7 mouse cellular contexts compared by ENCODE assay signal in genomic region chr12:70227121-70227932, GRCm38 (mm10). TPM values are rescaled to one million over a fixed set of nuclear protein-coding genes. Genes with fewer than 3 reads are reported as not detected.
DNase-seq lines count a peak whose midpoint lies in the region; ATAC-seq and TF ChIP-seq lines count a peak whose summit lies in the region.

No protein-coding gene starts in this region.

- TF ChIP-seq EP300 in heart, adult 2 months (IDR thresholded peaks at IDR 0.05; ENCODE audit: insufficient read depth, low read depth, low read length), result no peak

- peak overlapping the region; percentile 62 for H3K4me3 ChIP-seq in heart, adult 2 months
- H3K4me3 ChIP-seq in kidney, adult 2 months (ENCODE audit: insufficient read depth, low read depth, low read length), result peak overlapping the region; percentile 66
- peak overlapping the region; percentile 67 for H3K4me3 ChIP-seq in lung, embryonic 16.5 days (ENCODE audit: low read length)
- H3K4me3 ChIP-seq in olfactory bulb, adult 2 months (ENCODE audit: insufficient read depth, low read depth, low read length), result peak overlapping the region; percentile 42

- peak; percentile 95 for ATAC-seq in lung, embryonic 16.5 days (ENCODE audit: low read depth)

- TF ChIP-seq POLR2A in heart, adult 2 months (IDR thresholded peaks at IDR 0.05; ENCODE audit: insufficient read depth, low read depth, low read length), result peak; percentile 91
- TF ChIP-seq POLR2A in kidney, adult 2 months (IDR thresholded peaks at IDR 0.05; ENCODE audit: low read depth, low read length), result peak; percentile 49
- no peak for TF ChIP-seq POLR2A in olfactory bulb, adult 2 months (IDR thresholded peaks at IDR 0.05; ENCODE audit: insufficient read depth, low read depth, low read length)

- 3% methylated on average over 52 of the region's 52 CpGs for WGBS in heart, adult 2 months
- 1% methylated on average over 52 of the region's 52 CpGs for WGBS in kidney, adult 2 months
- whole genome bisulfite sequencing in lung, embryonic 16.5 days, result under 1% methylated on average over 52 of the region's 52 CpGs
- 5% methylated on average over 52 of the region's 52 CpGs for WGBS in olfactory bulb, adult 2 months

- H3K27me3 ChIP-seq in heart, adult 2 months (ENCODE audit: control insufficient read depth, insufficient read depth, low read length), result no peaks in the 10 kb centered on the region
- no peaks in the 10 kb centered on the region for H3K27me3 ChIP-seq in kidney, adult 2 months (replicated peaks; ENCODE audit: control insufficient read depth, insufficient read depth, low read length)
- H3K27me3 ChIP-seq in lung, embryonic 16.5 days (ENCODE audit: control insufficient read depth, insufficient read depth, low read depth, low read length), result no peaks in the 10 kb centered on the region

- no peaks in the 10 kb centered on the region for H3K9me3 ChIP-seq in lung, embryonic 16.5 days (ENCODE audit: control insufficient read depth, low read length)

- no peaks in the 10 kb centered on the region for H3K4me1 ChIP-seq in heart, adult 2 months (ENCODE audit: control insufficient read depth, insufficient read depth, low read length)
- H3K4me1 ChIP-seq in kidney, adult 2 months (ENCODE audit: control insufficient read depth, insufficient read depth, low read length), result no peaks in the 10 kb centered on the region; the same call in 1 of the 2 replicates
- H3K4me1 ChIP-seq in lung, embryonic 16.5 days (replicated peaks; ENCODE audit: control insufficient read depth, insufficient read depth, low read length), result peaks cover 35% of the 10 kb centered on the region
- peaks cover 11% of the 10 kb centered on the region for H3K4me1 ChIP-seq in olfactory bulb, adult 2 months (ENCODE audit: control insufficient read depth, insufficient read depth, low read length)

- DNase-seq in adrenal gland, adult 8-10 months, result peak; percentile 77
- peak; percentile 77 for DNase-seq in embryo, embryonic 9.5 days (ENCODE audit: extremely low spot score)
- DNase-seq in heart, adult 2 months, result peak; percentile 87
- DNase-seq in kidney, adult 2 months, result peak; percentile 87
- peak; percentile 74 for DNase-seq in thymus, postnatal 4 days

- peak overlapping the region; percentile 63 for H3K9ac ChIP-seq in heart, adult 2 months (ENCODE audit: low read depth, low read length)
- peak overlapping the region; percentile 79 for H3K9ac ChIP-seq in lung, embryonic 16.5 days (ENCODE audit: low read length)

- intact Hi-C loops in heart, adult 2 months (cut with DNase I), result no loop called here

- no peaks in the 10 kb centered on the region for H3K36me3 ChIP-seq in heart, adult 2 months (ENCODE audit: control insufficient read depth, insufficient read depth, low read length)
- no peaks in the 10 kb centered on the region for H3K36me3 ChIP-seq in kidney, adult 2 months (ENCODE audit: control insufficient read depth, insufficient read depth, low read length)
- H3K36me3 ChIP-seq in lung, embryonic 16.5 days (ENCODE audit: control insufficient read depth, insufficient read depth, low read length), result peaks cover under 1% of the 10 kb centered on the region; the same call in 1 of the 2 replicates

- H3K27ac ChIP-seq in heart, adult 2 months, result peak overlapping the region; percentile 63
- peak overlapping the region; percentile 30; the same call in 1 of the 2 replicates for H3K27ac ChIP-seq in kidney, adult 2 months (ENCODE audit: insufficient read depth, low read depth, low read length)
- peak overlapping the region; percentile 92 for H3K27ac ChIP-seq in lung, embryonic 16.5 days (ENCODE audit: low read length)
- H3K27ac ChIP-seq in olfactory bulb, adult 2 months (ENCODE audit: insufficient read depth, low read depth, low read length), result no peak overlapping the region

- H3K4me2 ChIP-seq in lung, embryonic 16.5 days (ENCODE audit: low read depth, low read length), result peak overlapping the region; percentile 69

- 0 out of 2 replicates have a peak, but pooled peaks have one; percentile 2 for TF ChIP-seq CTCF in heart, adult 2 months (IDR thresholded peaks at IDR 0.05)
- TF ChIP-seq CTCF in kidney, adult 2 months (conservative IDR thresholded peaks at IDR 0.05; ENCODE audit: insufficient read depth, insufficient read length, low read depth, low read length), result 0 out of 2 replicates have a peak, but pooled peaks have one; percentile 0
- no peak for TF ChIP-seq CTCF in olfactory bulb, adult 2 months (IDR thresholded peaks at IDR 0.05; ENCODE audit: insufficient read depth, low read depth, low read length)

- H3K79me2 ChIP-seq in heart, adult 2 months (replicated peaks; ENCODE audit: control insufficient read depth, insufficient read depth, low read length), result no peaks in the 10 kb centered on the region

RNA-seq across cellular contexts. Expression of gene Pygl, which starts 4.0 kb away (rescaled TPM):
- total RNA-seq in adrenal gland, adult 8-10 months (2022), result 10 to 100 TPM in 3 of 4 experiments, 1 to 10 TPM in 1; 9.5 to 74.3 (median 43.1) TPM
- 1 to 10 TPM; 4.5 to 4.6 TPM for total RNA-seq in heart, adult 2 months (2021)
- 9.3 and 15.3 TPM in 2 replicates for polyA plus RNA-seq in heart, adult 2 months (2012; rRNA removed)
- polyA plus RNA-seq in kidney, adult 2 months (2012; rRNA removed), result 37.4 and 38.5 TPM in 2 replicates
- 85.1 and 94.2 TPM in 2 replicates for polyA plus RNA-seq in lung, embryonic 16.5 days (2015; fragmentation: Nextera tagmentation; extraction: Ambion mirVana)
- polyA plus RNA-seq in olfactory bulb, adult 2 months (2012; ENCODE audit: insufficient read depth, insufficient read length, low replicate concordance, missing spikeins), result not detected in 2 replicates
